Mouse (Mus musculus) liver, embryonic 14.5 days (tissue): Measurements from ENCODE around the gene Otop3.

Experiments
- CTCF ChIP-seq: IDR thresholded peaks from 2 replicates; pipeline ENCODE4 v1.5.1; 2016; ENCODE audit warnings: antibody characterized with exemption, low read depth, control low read depth
- EP300 ChIP-seq: IDR thresholded peaks from 2 replicates; pipeline ENCODE4 v1.6.1; 2016; ENCODE audit warnings: antibody characterized with exemption, low read depth

- TF ChIP-seq CTCF (peak; percentile 58), EP300 (no peak)
Measured at GRCm38 (mm10) chr11:115358468-115358867, 23.9 kb downstream of the Otop3 start.
